Comparison of ENCODE assay signal across 26 mouse cellular contexts in genomic region chr8:83285391-83285790, GRCm38 (mm10). TPM values are rescaled to one million over a fixed set of nuclear protein-coding genes. Genes with fewer than 3 reads are reported as not detected.
DNase-seq lines count a peak whose midpoint lies in the region; ATAC-seq and TF ChIP-seq lines count a peak whose summit lies in the region.
"Had no signal": no experiment of that assay in that cellular context is flagged by ENCODE, and none has a peak within 500 bp of the region (broad histone marks: within the 10 kb centered on the region; RNA-seq: fewer than 3 reads in every experiment).

No protein-coding gene starts in this region.

- ATAC-seq in lung, embryonic 14.5 days (ENCODE audit: insufficient read depth) = no peak
- ATAC-seq: activated CD4-positive, CD25-positive, alpha-beta regulatory T cell, adult 4 months; forebrain, embryonic 13.5 days; forebrain, embryonic 16.5 days; hindbrain, embryonic 16.5 days; intestine, embryonic 15.5 days had no signal

- H3K4me3 ChIP-seq in lung, embryonic 14.5 days (ENCODE audit: low read depth, low read length) = no peak overlapping the region
- H3K4me3 ChIP-seq: forebrain, embryonic 10.5 days; forebrain, embryonic 13.5 days; hindbrain, embryonic 10.5 days; hindbrain, embryonic 13.5 days; intestine, embryonic 15.5 days had no signal

- H3K4me2 ChIP-seq in lung, embryonic 14.5 days = no peak overlapping the region
- H3K4me2 ChIP-seq: forebrain, embryonic 13.5 days; heart, embryonic 11.5 days; hindbrain, embryonic 13.5 days; intestine, embryonic 15.5 days had no signal

- DNase-seq in adrenal gland, postnatal 10 days = peak; percentile 68
- no peak for DNase-seq in adrenal gland, adult 8-10 months
- DNase-seq in cerebellum, postnatal 14 days = peak; percentile 40 to 57
- no peak for DNase-seq in cerebellum, postnatal 25 days
- peak; percentile 7 for DNase-seq in lung, embryonic 14.5 days
- DNase-seq in lung, postnatal 14 days = no peak
- DNase-seq in retina, postnatal 1 day = no peak
- DNase-seq: cerebellum, adult 18-20 months; cerebellum, adult 9-10 months; gastrocnemius, postnatal 10 days; gastrocnemius, postnatal 36 days; heart, postnatal 36 days had no signal

- no peak overlapping the region for H3K27ac ChIP-seq in lung, embryonic 14.5 days (ENCODE audit: low read depth)
- H3K27ac ChIP-seq: forebrain, embryonic 10.5 days; forebrain, embryonic 13.5 days; hindbrain, embryonic 10.5 days; hindbrain, embryonic 13.5 days; intestine, embryonic 15.5 days had no signal

- no peak for TF ChIP-seq CTCF in lung, embryonic 14.5 days (IDR thresholded peaks at IDR 0.05; ENCODE audit: low read depth)

- 62% methylated on average over 8 of the region's 8 CpGs for WGBS in lung, embryonic 14.5 days

- peaks cover 9% of the 10 kb centered on the region for H3K27me3 ChIP-seq in lung, embryonic 14.5 days (ENCODE audit: insufficient read depth, low read length)

- no peak overlapping the region for H3K9ac ChIP-seq in lung, embryonic 14.5 days
- H3K9ac ChIP-seq: forebrain, embryonic 13.5 days; hindbrain, embryonic 13.5 days; intestine, embryonic 15.5 days had no signal

- no peaks in the 10 kb centered on the region for H3K9me3 ChIP-seq in lung, embryonic 14.5 days (ENCODE audit: low read depth, low read length)
- H3K9me3 ChIP-seq: forebrain, embryonic 10.5 days; forebrain, embryonic 13.5 days; hindbrain, embryonic 10.5 days; hindbrain, embryonic 13.5 days; intestine, embryonic 15.5 days had no signal

- no peaks in the 10 kb centered on the region for H3K36me3 ChIP-seq in lung, embryonic 14.5 days (ENCODE audit: insufficient read depth)
- H3K36me3 ChIP-seq: forebrain, embryonic 10.5 days; hindbrain, embryonic 10.5 days; intestine, embryonic 15.5 days had no signal

- H3K4me1 ChIP-seq in lung, embryonic 14.5 days (ENCODE audit: insufficient read depth) = no peaks in the 10 kb centered on the region

RNA-seq across cellular contexts. Expression of gene Ucp1, which starts 4.8 kb away (rescaled TPM):
- total RNA-seq in adrenal gland, postnatal 10 days (2021) = 1,000 to 10,000 TPM; 2,963 to 3,460 TPM
- 100 to 1,000 TPM in 3 of 4 experiments, 10 to 100 TPM in 1; 12.0 to 493 (median 342) TPM for total RNA-seq in adrenal gland, adult 8-10 months (2022)
- polyA plus RNA-seq in lung, embryonic 14.5 days (2014; fragmentation: Nextera tagmentation; extraction: Ambion mirVana) = not detected in 2 replicates
- total RNA-seq: gastrocnemius, adult 18-20 months; gastrocnemius, postnatal 10 days; gastrocnemius, postnatal 36 days; granulocyte monocyte progenitor cell, adult 5-6 weeks had no signal
- polyA plus RNA-seq: activated CD4-positive, CD25-positive, alpha-beta regulatory T cell, adult 4 months; embryonic facial prominence, embryonic 11.5 days; forebrain, embryonic 10.5 days; forebrain, embryonic 13.5 days; forebrain, embryonic 16.5 days; heart, embryonic 11.5 days; heart, embryonic 14.5 days; heart, postnatal 0 days; hindbrain, embryonic 10.5 days; intestine, embryonic 15.5 days had no signal

RNA-seq across cellular contexts. Expression of gene Elmod2, which starts 46.9 kb away (rescaled TPM):
- total RNA-seq in adrenal gland, postnatal 10 days (2021) = 10 to 100 TPM; 22.2 to 25.8 TPM
- 10 to 100 TPM; 17.3 to 19.0 (median 18.3) TPM for total RNA-seq in adrenal gland, adult 8-10 months (2022)
- polyA plus RNA-seq in lung, embryonic 14.5 days (2014; fragmentation: Nextera tagmentation; extraction: Ambion mirVana) = 15.9 and 16.2 TPM in 2 replicates

Comparison
In these comparisons a context has a peak if more than half of its experiments do, and no peak if none do; other contexts are left out.
1. DNase-seq: peak in adrenal gland, postnatal 10 days (single experiment), cerebellum, postnatal 14 days (2 of 2) and lung, embryonic 14.5 days (single experiment); none in adrenal gland, adult 8-10 months (single experiment), cerebellum, postnatal 25 days (0 of 2), lung, postnatal 14 days (single experiment) and retina, postnatal 1 day (single experiment).
2. RNA of gene Ucp1, which starts 4.8 kb away (total RNA-seq): 2,963 to 3,460 TPM in adrenal gland, postnatal 10 days; 12.0 to 493 TPM in adrenal gland, adult 8-10 months; every median in the first group is over 4 times any median in the second.